Mouse (Mus musculus): ENCODE data around the gene Emc10. TPM values are rescaled to one million over a fixed set of nuclear protein-coding genes. Genes with fewer than 3 reads are reported as not detected.

The Emc10 gene
- polyA plus RNA-seq, 1 experiment from 2014 or later: 111 TPM

DNA sequence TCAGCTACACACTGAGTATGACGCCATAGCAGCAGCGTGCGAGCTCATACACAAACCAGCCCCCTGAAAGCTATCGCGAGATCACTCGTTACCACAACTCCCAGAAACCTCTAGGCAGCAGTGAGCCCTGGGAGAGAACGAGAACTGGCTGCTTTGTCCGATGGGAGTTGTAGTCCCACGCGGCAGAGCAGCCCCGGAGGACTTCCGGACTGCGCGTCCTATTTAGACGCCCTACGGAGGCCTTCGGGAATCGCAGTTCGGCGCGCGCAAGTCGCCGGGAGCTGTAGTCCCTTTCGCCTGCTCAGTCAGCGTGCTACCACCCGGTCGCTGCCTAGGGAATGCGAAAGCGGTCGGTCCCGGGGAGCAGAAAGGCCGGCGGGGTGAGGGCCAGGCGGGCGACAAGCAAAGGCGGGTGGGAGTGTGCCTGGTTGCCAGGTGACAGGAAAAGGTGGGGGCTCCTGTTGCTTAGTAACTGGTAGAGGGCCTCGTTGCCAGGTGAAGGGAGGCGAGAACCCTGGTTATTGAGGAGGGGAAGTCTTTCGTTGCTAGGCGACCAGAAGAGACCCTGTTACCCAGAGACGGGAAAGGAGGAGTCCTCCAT lies 28.4 kb downstream of the Emc10 start, which contains the start of gene Josd2:
Gene Josd2 (plus strand): TSS at position 170 of the 601 bp plus-strand sequence.
- 0% methylated on average over 42 of the region's 42 CpGs for WGBS

DNA sequence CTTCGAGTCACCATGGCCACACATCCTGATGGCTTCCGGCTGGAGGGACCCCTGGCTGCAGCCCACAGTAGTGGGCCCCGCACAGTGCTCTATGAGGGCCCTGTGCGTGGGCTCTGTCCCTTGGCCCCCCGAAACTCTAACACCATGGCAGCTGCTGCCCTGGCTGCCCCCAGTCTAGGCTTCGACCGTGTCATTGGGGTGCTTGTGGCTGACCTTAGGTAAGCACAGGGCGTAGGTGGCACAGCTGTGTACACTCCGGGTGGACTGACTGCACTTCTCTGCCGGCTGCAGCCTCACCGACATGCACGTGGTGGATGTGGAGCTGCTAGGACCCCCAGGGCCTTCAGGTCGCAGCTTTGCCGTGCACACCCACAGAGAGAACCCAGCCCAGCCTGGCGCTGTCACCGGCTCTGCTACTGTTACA lies 29.4 kb downstream of the Emc10 start:
- Histone ChIP-seq H3K27me3 (replicated peaks) (peaks cover 25% of the 10 kb centered on the region), H3K4me3 (no peak overlapping the region), H3K4me2 (no peak overlapping the region), H3K4me1 (replicated peaks) (peaks cover 73% of the 10 kb centered on the region), H3K9ac (no peak overlapping the region), H3K36me3 (peaks cover 8% of the 10 kb centered on the region), H3K9me3 (replicated peaks) (no peaks in the 10 kb centered on the region), H3K27ac (ENCODE audit: poor library complexity, severe bottlenecking) (peak overlapping the region; percentile 45; the same call in 1 of the 2 replicates)
- no peak for ATAC-seq (ENCODE audit: insufficient number of reproducible peaks, low FRiP score)
- WGBS: 82% methylated on average over 16 of the region's 16 CpGs

More for the DNA sequence above, 28.4 kb downstream of the Emc10 start, which contains the start of gene Josd2:
- no peaks in the 10 kb centered on the region for H3K9me3 ChIP-seq (replicated peaks)
- peak within 1 kb of the TSS; percentile 81 for H3K9ac ChIP-seq
- peaks cover 73% of the 10 kb centered on the region for H3K4me1 ChIP-seq (replicated peaks)
- peaks cover 16% of the 10 kb centered on the region for H3K27me3 ChIP-seq (replicated peaks)
- peak within 1 kb of the TSS; percentile 100 for H3K27ac ChIP-seq (ENCODE audit: poor library complexity, severe bottlenecking)
- peak within 1 kb of the TSS; percentile 64 for H3K4me3 ChIP-seq
- peak; percentile 90 for ATAC-seq (ENCODE audit: insufficient number of reproducible peaks, low FRiP score)
- H3K4me2 ChIP-seq: peak within 1 kb of the TSS; percentile 91
- H3K36me3 ChIP-seq: peaks cover 6% of the 10 kb centered on the region; the same call in 1 of the 2 replicates

DNA sequence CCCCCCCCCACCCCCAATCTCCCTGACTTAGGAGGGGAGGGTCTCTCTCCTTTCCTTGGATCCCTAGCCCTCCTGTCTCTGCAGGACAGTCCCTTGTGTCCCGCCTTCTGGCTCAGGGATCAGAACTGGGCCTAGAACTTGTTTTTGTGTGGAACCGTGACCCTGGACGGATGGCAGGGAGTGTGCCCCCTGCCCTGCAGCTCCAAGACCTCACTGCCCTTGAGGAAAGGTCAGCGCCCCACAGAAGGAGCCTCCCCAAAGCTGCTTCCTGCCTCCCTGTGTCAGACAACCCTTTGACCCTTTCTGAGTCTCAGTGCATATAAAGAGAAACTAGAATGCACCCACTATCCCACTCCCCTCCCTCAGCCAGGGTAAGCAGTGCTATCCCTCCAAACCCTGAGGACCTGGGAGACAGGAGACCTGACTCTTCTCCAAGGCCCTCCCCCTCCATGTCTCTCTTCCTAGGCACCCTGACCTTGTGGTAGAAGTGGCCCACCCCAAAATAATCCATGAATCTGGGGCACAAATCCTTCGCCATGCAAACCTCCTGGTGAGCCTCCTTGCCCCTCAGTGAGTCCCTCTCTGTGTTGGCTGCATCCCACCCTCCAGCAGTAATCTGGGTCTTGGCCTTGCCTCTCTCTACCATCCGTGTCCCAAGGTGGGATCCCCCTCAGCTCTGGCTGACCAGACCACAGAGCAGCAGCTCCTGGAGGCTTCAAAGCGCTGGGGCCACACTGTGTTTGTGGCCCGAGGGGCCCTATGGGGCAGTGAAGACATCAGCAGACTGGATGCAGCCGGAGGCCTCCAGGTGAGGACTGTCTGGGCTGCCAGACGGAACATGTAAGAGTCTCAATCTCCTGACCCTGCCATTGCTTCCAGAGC lies 30.1 kb downstream of the Emc10 start:
- peaks cover 67% of the 10 kb centered on the region for H3K4me1 ChIP-seq (replicated peaks)
- ATAC-seq (ENCODE audit: insufficient number of reproducible peaks, low FRiP score): no peak
- H3K4me3 ChIP-seq: no peak overlapping the region
- 0 out of 2 replicates have a peak overlapping the region, but pooled peaks have one; percentile 19 for H3K27ac ChIP-seq (ENCODE audit: poor library complexity, severe bottlenecking)
- H3K27me3 ChIP-seq (replicated peaks): peaks cover 32% of the 10 kb centered on the region
- H3K9me3 ChIP-seq (replicated peaks): no peaks in the 10 kb centered on the region
- H3K36me3 ChIP-seq: peaks cover 13% of the 10 kb centered on the region
- 0 out of 2 replicates have a peak overlapping the region, but pooled peaks have one; percentile 12 for H3K9ac ChIP-seq
- WGBS: 79% methylated on average over 10 of the region's 10 CpGs
- H3K4me2 ChIP-seq: no peak overlapping the region

DNA sequence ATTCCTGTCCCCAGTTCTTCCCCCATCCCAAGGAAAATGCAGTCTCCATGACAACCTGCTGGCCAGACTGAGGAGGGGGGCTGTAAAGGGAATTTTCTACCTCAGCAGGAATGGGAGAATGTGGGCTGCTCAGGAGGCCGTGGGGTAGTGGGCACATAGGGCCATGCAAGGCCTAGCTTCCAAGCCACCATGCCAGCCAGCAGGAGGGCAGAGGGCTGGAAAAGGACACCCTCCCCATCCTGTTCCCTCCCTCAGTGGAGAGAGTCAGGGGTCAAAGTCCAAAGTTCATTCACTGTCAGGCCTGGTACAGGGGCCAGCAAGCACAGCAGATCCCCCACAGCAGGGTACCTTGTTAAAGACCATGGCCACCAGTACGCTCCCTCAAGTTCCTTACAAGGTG lies 31.2 kb downstream of the Emc10 start, which contains the start of gene Aspdh:
Gene Aspdh (plus strand): TSS at position 281 of the 400 bp plus-strand sequence.
- 72% methylated on average over 2 of the region's 2 CpGs for WGBS
- H3K36me3 ChIP-seq: peaks cover 15% of the 10 kb centered on the region
- ATAC-seq (ENCODE audit: insufficient number of reproducible peaks, low FRiP score): no peak
- H3K4me3 ChIP-seq: no peak within 1 kb of the TSS
- peak within 1 kb of the TSS; percentile 12; the same call in 1 of the 2 replicates for H3K9ac ChIP-seq
- H3K4me1 ChIP-seq (replicated peaks): peaks cover 55% of the 10 kb centered on the region
- no peaks in the 10 kb centered on the region for H3K9me3 ChIP-seq (replicated peaks)
- H3K27ac ChIP-seq (ENCODE audit: poor library complexity, severe bottlenecking): peak within 1 kb of the TSS; percentile 38; the same call in 1 of the 2 replicates
- H3K27me3 ChIP-seq (replicated peaks): peaks cover 43% of the 10 kb centered on the region
- H3K4me2 ChIP-seq: no peak within 1 kb of the TSS; the same call in 1 of the 2 replicates

DNA sequence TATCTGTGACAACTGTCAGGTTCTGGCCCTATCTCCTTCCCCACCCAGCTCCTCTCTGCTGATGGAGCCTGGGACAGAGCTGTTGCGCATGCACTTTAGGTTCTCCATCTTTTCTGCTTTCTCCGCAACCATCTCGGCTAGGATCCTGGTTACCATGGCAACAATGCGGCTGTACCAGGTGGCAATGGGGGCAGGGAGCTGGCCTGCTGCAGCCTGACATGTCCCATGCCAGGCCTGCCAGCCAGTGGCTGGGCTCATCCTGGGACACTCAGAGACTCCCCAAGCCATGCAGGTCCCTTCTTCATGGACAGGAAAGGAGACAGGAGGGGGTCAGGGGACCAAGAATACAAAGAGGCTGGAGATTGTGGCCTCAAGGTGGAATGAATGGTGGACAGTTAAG lies 31.8 kb downstream of the Emc10 start:
- Histone ChIP-seq H3K27ac (ENCODE audit: poor library complexity, severe bottlenecking) (peak overlapping the region; percentile 38; the same call in 1 of the 2 replicates), H3K27me3 (replicated peaks) (peaks cover 49% of the 10 kb centered on the region), H3K4me2 (no peak overlapping the region; the same call in 1 of the 2 replicates), H3K9ac (no peak overlapping the region; the same call in 1 of the 2 replicates), H3K4me1 (replicated peaks) (peaks cover 49% of the 10 kb centered on the region), H3K9me3 (replicated peaks) (no peaks in the 10 kb centered on the region), H3K4me3 (no peak overlapping the region), H3K36me3 (peaks cover 15% of the 10 kb centered on the region)
- ATAC-seq (ENCODE audit: insufficient number of reproducible peaks, low FRiP score): no peak
- whole genome bisulfite sequencing: 23% methylated on average over 4 of the region's 4 CpGs

DNA sequence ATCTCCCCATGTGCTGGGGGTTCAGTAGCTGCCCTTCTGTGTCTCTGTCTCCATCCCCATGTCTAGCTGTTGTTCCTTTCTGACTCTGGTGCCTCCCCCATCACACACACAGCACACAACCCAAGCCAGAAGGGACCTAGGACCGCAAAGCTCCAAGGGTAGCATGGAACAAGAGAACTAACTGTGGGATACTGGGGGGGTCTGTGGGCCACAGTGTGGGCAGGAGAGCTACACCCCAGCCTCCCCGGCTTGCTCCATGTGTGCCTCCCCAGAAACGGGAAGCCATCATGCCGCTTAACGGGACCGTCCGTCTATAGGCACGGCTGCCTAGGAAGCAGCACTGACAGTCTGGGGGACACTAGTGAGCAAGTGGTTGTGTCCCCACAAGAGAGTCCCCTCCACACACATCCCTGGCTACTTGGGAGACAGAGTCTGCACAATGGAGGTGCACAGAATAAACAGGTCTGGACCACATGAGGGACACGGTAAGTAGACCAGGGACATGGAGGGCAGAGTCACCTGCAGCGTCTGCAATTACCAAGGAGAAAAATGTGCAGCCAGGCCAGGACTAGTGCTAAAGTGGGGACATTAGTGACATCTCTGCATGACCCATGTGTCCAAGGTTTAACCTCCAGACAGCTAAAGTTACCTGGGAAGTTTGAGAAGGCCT lies 32.6 kb downstream of the Emc10 start:
- 87% methylated on average over 10 of the region's 10 CpGs for WGBS

DNA sequence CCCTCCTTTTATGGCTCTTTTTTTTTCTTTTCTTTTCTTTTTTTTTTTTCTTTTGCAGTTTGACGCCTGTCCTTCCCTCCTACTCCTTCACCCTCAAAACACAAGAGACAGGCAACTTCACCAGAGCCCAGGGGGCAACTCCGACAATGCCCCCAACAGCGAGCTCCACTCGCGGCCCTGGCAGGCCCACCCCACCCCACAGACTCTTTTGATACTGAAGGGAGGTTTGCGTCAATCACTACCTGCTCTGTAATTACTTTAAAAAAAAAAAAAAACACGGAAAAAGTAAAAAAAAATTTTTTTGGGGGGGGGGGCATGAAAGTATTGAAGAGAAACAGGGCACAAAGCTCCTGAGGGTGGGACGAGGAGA lies 33.3 kb downstream of the Emc10 start:
- ATAC-seq (ENCODE audit: insufficient number of reproducible peaks, low FRiP score): no peak
- H3K27me3 ChIP-seq (replicated peaks): peaks cover 54% of the 10 kb centered on the region
- H3K27ac ChIP-seq (ENCODE audit: poor library complexity, severe bottlenecking): no peak overlapping the region
- H3K9me3 ChIP-seq (replicated peaks): no peaks in the 10 kb centered on the region
- 39% methylated on average over 8 of the region's 8 CpGs for WGBS
- no peak overlapping the region for H3K4me3 ChIP-seq
- H3K9ac ChIP-seq: no peak overlapping the region
- peaks cover 17% of the 10 kb centered on the region for H3K36me3 ChIP-seq
- peak overlapping the region; percentile 61 for H3K4me2 ChIP-seq
- peaks cover 37% of the 10 kb centered on the region for H3K4me1 ChIP-seq (replicated peaks)

More for the DNA sequence above, 32.6 kb downstream of the Emc10 start:
- H3K4me1 ChIP-seq (replicated peaks): peaks cover 41% of the 10 kb centered on the region
- no peaks in the 10 kb centered on the region for H3K9me3 ChIP-seq (replicated peaks)
- no peak for ATAC-seq (ENCODE audit: insufficient number of reproducible peaks, low FRiP score)
- H3K4me2 ChIP-seq: no peak overlapping the region
- H3K9ac ChIP-seq: no peak overlapping the region
- no peak overlapping the region for H3K4me3 ChIP-seq
- no peak overlapping the region for H3K27ac ChIP-seq (ENCODE audit: poor library complexity, severe bottlenecking)
- peaks cover 54% of the 10 kb centered on the region for H3K27me3 ChIP-seq (replicated peaks)
- peaks cover 13% of the 10 kb centered on the region for H3K36me3 ChIP-seq

DNA sequence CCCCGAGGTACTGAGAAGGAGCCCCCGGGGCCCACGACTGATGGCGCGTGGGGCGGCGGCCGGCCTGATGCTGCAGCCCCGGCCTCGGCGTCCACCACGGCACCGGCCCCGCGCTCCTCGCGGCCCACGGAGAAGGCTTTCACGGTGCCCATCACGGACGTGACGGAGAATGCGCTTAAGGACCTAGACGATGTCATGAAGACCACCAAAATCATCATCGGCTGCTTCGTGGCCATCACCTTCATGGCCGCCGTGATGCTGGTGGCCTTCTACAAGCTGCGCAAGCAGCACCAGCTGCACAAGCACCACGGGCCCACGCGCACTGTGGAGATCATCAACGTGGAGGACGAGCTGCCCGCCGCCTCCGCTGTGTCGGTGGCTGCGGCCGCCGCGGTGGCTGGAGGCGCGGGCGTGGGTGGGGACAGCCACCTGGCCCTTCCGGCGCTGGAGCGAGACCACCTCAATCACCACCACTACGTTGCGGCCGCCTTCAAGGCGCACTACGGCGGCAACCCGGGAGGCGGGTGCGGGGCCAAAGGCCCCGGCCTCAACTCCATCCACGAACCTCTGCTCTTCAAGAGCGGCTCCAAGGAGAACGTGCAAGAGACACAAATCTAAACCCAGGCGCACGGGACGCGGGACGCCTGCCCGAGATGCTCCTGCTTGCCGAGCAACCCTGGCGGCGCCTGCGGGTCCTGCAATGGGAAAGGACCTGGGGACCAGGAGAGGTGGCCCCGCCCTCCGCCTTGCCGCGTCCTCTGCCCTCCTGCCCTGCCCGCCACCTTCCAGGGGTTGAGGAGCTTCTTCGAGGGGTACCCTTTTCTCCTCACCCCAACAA lies 33.9 kb downstream of the Emc10 start:
- no peak overlapping the region for H3K27ac ChIP-seq (ENCODE audit: poor library complexity, severe bottlenecking)
- H3K9ac ChIP-seq: peak overlapping the region; percentile 40; the same call in 1 of the 2 replicates
- H3K27me3 ChIP-seq (replicated peaks): peaks cover 54% of the 10 kb centered on the region
- WGBS: 16% methylated on average over 76 of the region's 77 CpGs
- peak overlapping the region; percentile 61 for H3K4me2 ChIP-seq
- peaks cover 37% of the 10 kb centered on the region for H3K4me1 ChIP-seq (replicated peaks)
- H3K9me3 ChIP-seq (replicated peaks): no peaks in the 10 kb centered on the region
- peaks cover 17% of the 10 kb centered on the region for H3K36me3 ChIP-seq
- ATAC-seq (ENCODE audit: insufficient number of reproducible peaks, low FRiP score): no peak
- H3K4me3 ChIP-seq: peak overlapping the region; percentile 29

DNA sequence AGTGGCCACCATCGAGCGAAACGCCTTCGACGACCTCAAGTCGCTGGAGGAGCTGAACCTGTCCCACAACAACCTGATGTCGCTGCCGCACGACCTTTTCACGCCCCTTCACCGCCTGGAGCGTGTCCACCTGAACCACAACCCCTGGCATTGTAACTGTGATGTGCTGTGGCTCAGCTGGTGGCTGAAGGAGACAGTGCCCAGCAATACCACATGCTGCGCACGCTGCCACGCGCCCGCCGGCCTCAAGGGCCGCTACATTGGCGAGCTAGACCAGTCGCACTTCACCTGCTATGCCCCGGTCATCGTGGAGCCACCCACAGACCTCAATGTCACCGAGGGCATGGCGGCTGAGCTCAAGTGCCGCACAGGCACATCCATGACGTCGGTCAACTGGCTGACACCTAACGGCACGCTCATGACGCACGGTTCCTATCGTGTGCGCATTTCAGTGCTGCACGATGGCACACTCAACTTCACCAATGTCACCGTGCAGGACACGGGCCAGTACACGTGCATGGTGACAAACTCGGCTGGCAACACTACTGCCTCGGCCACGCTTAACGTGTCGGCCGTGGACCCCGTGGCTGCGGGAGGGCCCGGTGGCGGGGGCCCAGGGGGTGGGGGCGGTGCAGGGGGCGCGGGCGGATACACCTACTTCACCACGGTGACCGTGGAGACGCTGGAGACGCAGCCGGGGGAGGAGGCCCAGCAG lies 34.7 kb downstream of the Emc10 start:
- Histone ChIP-seq H3K9ac (no peak overlapping the region), H3K27me3 (replicated peaks) (peaks cover 54% of the 10 kb centered on the region), H3K4me3 (0 out of 2 replicates have a peak overlapping the region, but pooled peaks have one; percentile 29), H3K4me1 (replicated peaks) (peaks cover 29% of the 10 kb centered on the region), H3K27ac (ENCODE audit: poor library complexity, severe bottlenecking) (no peak overlapping the region), H3K36me3 (peaks cover 17% of the 10 kb centered on the region), H3K9me3 (replicated peaks) (no peaks in the 10 kb centered on the region), H3K4me2 (peak overlapping the region; percentile 61)
- 63% methylated on average over 53 of the region's 57 CpGs for WGBS
- ATAC-seq (ENCODE audit: insufficient number of reproducible peaks, low FRiP score): no peak

Data from heart, embryonic 12.5 days (tissue).